Mouse (Mus musculus): ENCODE results near the gene Arhgap20. TPM values are rescaled to one million over a fixed set of nuclear protein-coding genes. Genes with fewer than 3 reads are reported as not detected.

Gene Arhgap20
- polyA plus RNA-seq, 1 experiment: not detected

DNA sequence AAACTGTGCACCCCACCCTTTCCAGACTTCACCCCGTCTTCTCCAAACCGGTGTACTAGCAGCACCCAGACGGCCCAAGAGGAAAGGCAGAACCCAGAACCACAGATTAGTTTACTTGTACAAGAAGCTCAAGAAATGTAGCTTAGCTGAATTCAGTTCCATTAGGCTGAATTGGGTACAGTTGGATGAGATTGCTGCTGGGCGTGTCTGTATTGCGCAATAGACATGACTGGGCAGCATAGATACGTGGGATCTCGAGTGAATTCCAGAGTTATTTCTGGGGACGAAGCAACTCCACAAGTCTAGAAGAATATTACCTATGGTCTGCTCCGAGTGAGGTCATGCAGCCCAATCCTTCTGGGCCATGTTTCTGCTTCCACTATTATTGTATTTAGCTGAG, 26.8 kb upstream of the Arhgap20 start:
- Histone ChIP-seq H3K27me3 (ENCODE audit: control insufficient read depth, insufficient read depth, insufficient read length) (no peaks in the 10 kb centered on the region), H3ac (ENCODE audit: control insufficient read depth, insufficient read length, low read depth) (no peak overlapping the region), H3K4me3 (ENCODE audit: insufficient read depth, poor library complexity, severe bottlenecking) (no peak overlapping the region), H3K79me2 (ENCODE audit: control insufficient read depth, insufficient read depth) (no peaks in the 10 kb centered on the region), H3K36me3 (ENCODE audit: control insufficient read depth, insufficient read depth) (no peaks in the 10 kb centered on the region), H3K79me3 (ENCODE audit: low read depth) (no peaks in the 10 kb centered on the region)
- no peak for TF ChIP-seq CTCF (IDR thresholded peaks at IDR 0.05; ENCODE audit: control insufficient read depth, insufficient read depth, insufficient read length)
- no peak for TF ChIP-seq MAX (IDR thresholded peaks at IDR 0.05)
- TF ChIP-seq MYOD1 (IDR thresholded peaks at IDR 0.05; ENCODE audit: control insufficient read depth, insufficient read length, low read depth): no peak
- TF ChIP-seq MYOG (IDR thresholded peaks at IDR 0.05; ENCODE audit: control insufficient read depth, extremely low read depth, insufficient read length): no peak
- TF ChIP-seq CEBPB (IDR thresholded peaks at IDR 0.05; ENCODE audit: low read depth): peak; percentile 94
- no peak for TF ChIP-seq FOSL1 (IDR thresholded peaks at IDR 0.05; ENCODE audit: insufficient read depth, low read length, poor library complexity, severe bottlenecking)

DNA sequence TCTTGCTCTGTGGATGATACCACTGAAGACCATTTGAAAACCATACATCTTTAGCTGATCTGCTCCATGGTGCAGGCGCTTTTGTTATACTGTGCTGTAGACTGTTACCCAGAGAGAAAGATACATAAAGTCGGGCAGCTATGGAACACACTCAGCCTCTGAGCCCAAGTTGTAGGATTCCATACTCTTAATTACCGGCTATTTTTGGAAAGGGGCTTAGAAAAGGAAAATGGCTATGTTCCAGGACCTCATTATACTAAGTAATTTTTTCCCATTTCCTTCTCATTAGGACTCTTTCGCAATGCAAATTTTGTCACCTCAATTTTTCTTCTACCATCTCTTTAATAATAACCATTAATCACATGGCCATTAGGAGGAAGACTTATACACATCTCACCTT, 25.3 kb upstream of the Arhgap20 start:
- H3K79me3 ChIP-seq (ENCODE audit: low read depth): no peaks in the 10 kb centered on the region
- H3ac ChIP-seq (ENCODE audit: control insufficient read depth, insufficient read length, low read depth): no peak overlapping the region
- no peaks in the 10 kb centered on the region for H3K36me3 ChIP-seq (ENCODE audit: control insufficient read depth, insufficient read depth)
- H3K79me2 ChIP-seq (ENCODE audit: control insufficient read depth, insufficient read depth): no peaks in the 10 kb centered on the region
- TF ChIP-seq USF1 (IDR thresholded peaks at IDR 0.05; ENCODE audit: low read depth): no peak
- no peak for TF ChIP-seq MYOG (IDR thresholded peaks at IDR 0.05; ENCODE audit: control insufficient read depth, extremely low read depth, insufficient read length)
- no peak for TF ChIP-seq MYOD1 (IDR thresholded peaks at IDR 0.05; ENCODE audit: control insufficient read depth, insufficient read length, low read depth)
- TF ChIP-seq CTCF (IDR thresholded peaks at IDR 0.05; ENCODE audit: control insufficient read depth, insufficient read depth, insufficient read length): no peak
- TF ChIP-seq FOSL1 (IDR thresholded peaks at IDR 0.05; ENCODE audit: insufficient read depth, low read length, poor library complexity, severe bottlenecking): no peak
- no peak for TF ChIP-seq CEBPB (IDR thresholded peaks at IDR 0.05; ENCODE audit: low read depth)
- TF ChIP-seq MAX (IDR thresholded peaks at IDR 0.05): no peak
- H3K4me3 ChIP-seq (ENCODE audit: insufficient read depth, poor library complexity, severe bottlenecking): no peak overlapping the region
- no peaks in the 10 kb centered on the region for H3K27me3 ChIP-seq (ENCODE audit: control insufficient read depth, insufficient read depth, insufficient read length)

DNA sequence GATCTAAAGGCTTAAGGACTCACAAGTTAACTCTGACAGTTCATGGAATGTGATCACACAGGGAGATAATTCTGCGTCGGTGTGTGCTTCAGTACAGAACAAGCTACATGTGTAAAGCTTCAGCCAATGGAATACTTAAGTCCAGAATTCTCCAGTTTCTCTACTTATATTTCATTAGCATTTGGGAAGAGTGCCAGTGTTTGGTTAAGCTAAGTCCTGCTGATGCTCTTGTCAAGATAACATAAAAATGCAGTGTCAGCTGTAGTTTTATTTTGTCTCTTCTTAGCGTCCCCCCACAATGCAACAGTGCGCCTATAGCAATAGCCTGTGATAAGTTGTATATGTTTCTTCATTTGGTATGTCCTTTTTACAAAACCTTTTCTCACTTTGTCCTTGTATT, 15.0 kb upstream of the Arhgap20 start:
- H3ac ChIP-seq (ENCODE audit: control insufficient read depth, insufficient read length, low read depth): no peak overlapping the region
- H3K79me2 ChIP-seq (ENCODE audit: control insufficient read depth, insufficient read depth): no peaks in the 10 kb centered on the region

DNA sequence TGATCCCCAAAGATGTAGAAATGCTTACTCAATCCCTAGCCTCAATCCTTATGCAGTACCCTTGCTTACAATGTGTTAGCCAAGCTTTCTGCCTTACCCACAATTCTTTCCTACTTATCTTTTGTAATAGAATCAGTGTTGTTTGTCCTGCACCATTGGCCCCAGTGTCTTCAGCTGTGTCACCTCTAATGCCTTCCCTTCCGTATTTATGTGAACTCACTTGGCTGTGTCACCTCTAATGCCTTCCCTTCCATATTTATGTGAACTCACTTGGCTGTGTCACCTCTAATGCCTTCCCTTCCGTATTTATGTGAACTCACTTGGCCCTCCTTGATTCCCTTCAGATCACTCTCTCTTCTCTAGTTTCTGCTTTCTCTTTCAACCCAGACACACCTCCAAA, 4.1 kb upstream of the Arhgap20 start:
- Histone ChIP-seq H3K27me3 (ENCODE audit: control insufficient read depth, insufficient read depth, insufficient read length) (peaks cover 18% of the 10 kb centered on the region), H3K4me3 (ENCODE audit: insufficient read depth, poor library complexity, severe bottlenecking) (no peak overlapping the region), H3K36me3 (ENCODE audit: control insufficient read depth, insufficient read depth) (no peaks in the 10 kb centered on the region), H3K79me2 (ENCODE audit: control insufficient read depth, insufficient read depth) (no peaks in the 10 kb centered on the region), H3K79me3 (ENCODE audit: low read depth) (no peaks in the 10 kb centered on the region), H3ac (ENCODE audit: control insufficient read depth, insufficient read length, low read depth) (no peak overlapping the region)
- TF ChIP-seq MYOD1 (IDR thresholded peaks at IDR 0.05; ENCODE audit: control insufficient read depth, insufficient read length, low read depth) (no peak), CTCF (IDR thresholded peaks at IDR 0.05; ENCODE audit: control insufficient read depth, insufficient read depth, insufficient read length) (no peak), CEBPB (IDR thresholded peaks at IDR 0.05; ENCODE audit: low read depth) (no peak), USF1 (IDR thresholded peaks at IDR 0.05; ENCODE audit: low read depth) (no peak), FOSL1 (IDR thresholded peaks at IDR 0.05; ENCODE audit: insufficient read depth, low read length, poor library complexity, severe bottlenecking) (no peak), MYOG (IDR thresholded peaks at IDR 0.05; ENCODE audit: control insufficient read depth, extremely low read depth, insufficient read length) (no peak), MAX (IDR thresholded peaks at IDR 0.05) (no peak)

More for the DNA sequence above, 15.0 kb upstream of the Arhgap20 start:
- H3K4me3 ChIP-seq (ENCODE audit: insufficient read depth, poor library complexity, severe bottlenecking): no peak overlapping the region
- no peaks in the 10 kb centered on the region for H3K36me3 ChIP-seq (ENCODE audit: control insufficient read depth, insufficient read depth)
- H3K79me3 ChIP-seq (ENCODE audit: low read depth): no peaks in the 10 kb centered on the region
- no peak for TF ChIP-seq CTCF (IDR thresholded peaks at IDR 0.05; ENCODE audit: control insufficient read depth, insufficient read depth, insufficient read length)
- no peak for TF ChIP-seq MYOD1 (IDR thresholded peaks at IDR 0.05; ENCODE audit: control insufficient read depth, insufficient read length, low read depth)
- TF ChIP-seq CEBPB (IDR thresholded peaks at IDR 0.05; ENCODE audit: low read depth): no peak
- no peak for TF ChIP-seq MAX (IDR thresholded peaks at IDR 0.05)
- TF ChIP-seq USF1 (IDR thresholded peaks at IDR 0.05; ENCODE audit: low read depth): no peak
- TF ChIP-seq FOSL1 (IDR thresholded peaks at IDR 0.05; ENCODE audit: insufficient read depth, low read length, poor library complexity, severe bottlenecking): no peak
- no peak for TF ChIP-seq MYOG (IDR thresholded peaks at IDR 0.05; ENCODE audit: control insufficient read depth, extremely low read depth, insufficient read length)
- H3K27me3 ChIP-seq (ENCODE audit: control insufficient read depth, insufficient read depth, insufficient read length): no peaks in the 10 kb centered on the region

DNA sequence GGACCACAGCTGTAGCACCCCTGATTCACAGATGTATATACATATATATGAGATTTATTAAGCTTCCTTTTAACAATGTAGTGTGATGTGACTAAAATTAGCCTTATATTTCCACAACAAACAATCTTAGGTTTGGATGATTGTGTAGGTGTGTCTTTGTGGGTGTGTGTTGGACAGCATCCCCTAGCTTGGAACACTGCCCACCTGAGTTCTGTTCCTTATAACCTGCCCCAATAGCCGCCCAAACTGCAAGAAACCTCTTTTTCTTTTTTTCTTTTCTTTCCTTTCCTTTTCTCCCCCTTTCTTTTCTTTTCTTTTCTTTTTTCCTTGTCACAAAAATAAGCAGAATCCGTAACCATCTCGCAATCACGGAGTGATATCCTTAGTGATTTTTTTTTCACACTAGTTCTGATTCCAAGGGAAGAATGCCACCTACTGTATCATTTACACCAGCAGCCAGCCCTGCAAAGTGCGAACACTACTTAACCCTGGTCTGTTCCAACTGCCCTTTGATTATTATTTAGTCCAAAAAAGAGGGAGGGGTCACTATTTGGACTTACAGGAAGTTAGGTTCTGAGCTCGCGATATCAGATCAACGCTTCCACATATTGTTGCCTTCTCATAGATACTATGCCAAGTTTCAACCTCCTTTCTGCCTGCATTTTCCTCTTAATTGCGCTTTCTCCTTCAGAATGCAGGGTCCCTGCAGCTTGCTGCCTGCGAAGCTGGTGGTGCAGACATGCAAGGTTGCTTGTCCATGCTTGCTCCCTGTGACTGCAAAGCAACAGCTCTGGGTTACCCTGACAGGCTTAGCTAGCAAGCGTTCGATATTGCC, 879 bp upstream of the Arhgap20 start:
- H3K27me3 ChIP-seq (ENCODE audit: control insufficient read depth, insufficient read depth, insufficient read length): peaks cover 35% of the 10 kb centered on the region
- H3K79me3 ChIP-seq (ENCODE audit: low read depth): no peaks in the 10 kb centered on the region
- no peak for TF ChIP-seq CEBPB (IDR thresholded peaks at IDR 0.05; ENCODE audit: low read depth)
- no peak for TF ChIP-seq FOSL1 (IDR thresholded peaks at IDR 0.05; ENCODE audit: insufficient read depth, low read length, poor library complexity, severe bottlenecking)
- no peak for TF ChIP-seq MAX (IDR thresholded peaks at IDR 0.05)
- TF ChIP-seq MYOD1 (IDR thresholded peaks at IDR 0.05; ENCODE audit: control insufficient read depth, insufficient read length, low read depth): no peak
- no peak for TF ChIP-seq CTCF (IDR thresholded peaks at IDR 0.05; ENCODE audit: control insufficient read depth, insufficient read depth, insufficient read length)
- no peak for TF ChIP-seq USF1 (IDR thresholded peaks at IDR 0.05; ENCODE audit: low read depth)
- TF ChIP-seq MYOG (IDR thresholded peaks at IDR 0.05; ENCODE audit: control insufficient read depth, extremely low read depth, insufficient read length): no peak
- no peaks in the 10 kb centered on the region for H3K36me3 ChIP-seq (ENCODE audit: control insufficient read depth, insufficient read depth)
- no peaks in the 10 kb centered on the region for H3K79me2 ChIP-seq (ENCODE audit: control insufficient read depth, insufficient read depth)
- H3ac ChIP-seq (ENCODE audit: control insufficient read depth, insufficient read length, low read depth): no peak overlapping the region
- H3K4me3 ChIP-seq (ENCODE audit: insufficient read depth, poor library complexity, severe bottlenecking): no peak overlapping the region

Data from C2C12 (cell line).